ENCODE assay signal across 21 mouse cellular contexts in the genomic region with DNA sequence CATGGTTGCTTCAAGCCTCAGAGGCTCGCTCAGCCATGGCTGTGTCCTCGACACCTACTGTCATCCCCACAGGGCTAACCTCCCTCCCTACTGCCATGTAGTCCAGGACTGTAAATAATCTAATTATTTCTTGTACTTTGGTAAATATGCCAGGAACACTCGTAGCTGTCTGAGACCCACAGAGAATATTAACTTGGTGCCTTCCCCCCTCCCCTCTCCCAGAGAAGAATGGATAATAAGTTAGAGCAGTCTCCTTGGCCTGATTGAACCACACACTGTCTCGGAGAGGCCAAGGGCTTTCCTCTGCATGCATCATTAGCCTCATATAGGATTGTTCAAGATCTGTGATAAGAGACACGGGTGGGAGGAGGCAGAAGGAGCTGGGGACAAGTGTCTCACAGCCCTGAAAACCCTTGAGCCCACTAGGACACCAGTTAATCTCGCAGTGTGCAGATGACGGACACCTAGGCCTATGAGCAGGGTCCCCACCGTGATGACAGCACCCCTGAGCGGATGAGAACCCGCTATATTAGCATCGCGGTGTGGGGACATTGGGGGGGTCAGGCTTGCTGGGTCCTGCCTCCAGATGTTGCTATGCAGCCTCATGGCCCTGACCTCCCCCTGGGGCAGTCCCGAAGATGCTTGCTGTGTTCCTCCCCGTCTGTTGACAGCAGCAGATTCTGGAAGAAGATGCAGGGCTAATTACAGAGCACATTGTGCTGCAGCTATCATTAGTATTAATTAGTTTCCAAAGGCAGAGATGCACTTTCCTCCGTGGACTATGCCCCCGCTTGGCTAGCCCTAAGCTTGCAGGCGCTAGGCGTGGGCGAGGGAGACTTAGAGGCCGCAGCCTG. TPM values are rescaled to one million over a fixed set of nuclear protein-coding genes. Genes with fewer than 3 reads are reported as not detected.
A peak's percentile ranks its signal among the peaks of the same experiment; 100 is the strongest.
DNase-seq lines count a peak whose midpoint lies in the region; ATAC-seq lines count a peak whose summit lies in the region.
"Had no signal": no experiment of that assay in that cellular context is flagged by ENCODE, and none has a peak within 500 bp of the region (broad histone marks: within the 10 kb centered on the region; RNA-seq: fewer than 3 reads in every experiment).

No protein-coding gene starts in this region.

- ATAC-seq in embryonic facial prominence, embryonic 14.5 days (ENCODE audit: low read depth): no peak
- ATAC-seq in hindbrain, embryonic 12.5 days (ENCODE audit: low FRiP score): 0 out of 2 replicates have a peak, but pooled peaks have one; percentile 18
- ATAC-seq in midbrain, embryonic 14.5 days (ENCODE audit: low FRiP score, low TSS enrichment): 0 out of 2 replicates have a peak, but pooled peaks have one; percentile 15
- ATAC-seq: lung, postnatal 0 days had no signal

- H3K27ac ChIP-seq in embryonic facial prominence, embryonic 14.5 days (replicated peaks; ENCODE audit: low read depth, low read length): 0 out of 2 replicates have a peak overlapping the region, but pooled peaks have one; percentile 12
- no peak overlapping the region; the same call in 1 of the 2 replicates for H3K27ac ChIP-seq in embryonic facial prominence, embryonic 10.5 days (replicated peaks)
- peak overlapping the region; percentile 67 for H3K27ac ChIP-seq in hindbrain, embryonic 12.5 days
- peak overlapping the region; percentile 49 for H3K27ac ChIP-seq in midbrain, embryonic 14.5 days (replicated peaks; ENCODE audit: low read depth, low read length)
- H3K27ac ChIP-seq: embryonic facial prominence, embryonic 12.5 days; heart, embryonic 13.5 days; liver, embryonic 13.5 days; stomach, embryonic 15.5 days had no signal

- H3K36me3 ChIP-seq in embryonic facial prominence, embryonic 14.5 days (ENCODE audit: control insufficient read depth, insufficient read depth, low read length): no peaks in the 10 kb centered on the region
- no peaks in the 10 kb centered on the region for H3K36me3 ChIP-seq in embryonic facial prominence, embryonic 10.5 days (replicated peaks)
- H3K36me3 ChIP-seq in hindbrain, embryonic 12.5 days: no peaks in the 10 kb centered on the region
- H3K36me3 ChIP-seq in midbrain, embryonic 14.5 days (ENCODE audit: control insufficient read depth, insufficient read depth, low read length): no peaks in the 10 kb centered on the region
- H3K36me3 ChIP-seq: embryonic facial prominence, embryonic 12.5 days; heart, embryonic 13.5 days; liver, embryonic 13.5 days; stomach, embryonic 15.5 days had no signal

- 0 out of 2 replicates have a peak, but pooled peaks cover 5% of the 10 kb centered on the region for H3K9me3 ChIP-seq in embryonic facial prominence, embryonic 14.5 days (ENCODE audit: control insufficient read depth, low read length)
- H3K9me3 ChIP-seq in embryonic facial prominence, embryonic 10.5 days: no peaks in the 10 kb centered on the region
- H3K9me3 ChIP-seq in hindbrain, embryonic 12.5 days (replicated peaks): no peaks in the 10 kb centered on the region
- H3K9me3 ChIP-seq in midbrain, embryonic 14.5 days (ENCODE audit: control insufficient read depth, low read length): no peaks in the 10 kb centered on the region
- H3K9me3 ChIP-seq: embryonic facial prominence, embryonic 12.5 days; heart, embryonic 13.5 days; liver, embryonic 13.5 days; stomach, embryonic 15.5 days had no signal

- H3K4me3 ChIP-seq in embryonic facial prominence, embryonic 14.5 days (ENCODE audit: low read depth, low read length): no peak overlapping the region
- H3K4me3 ChIP-seq in embryonic facial prominence, embryonic 10.5 days: no peak overlapping the region
- no peak overlapping the region for H3K4me3 ChIP-seq in hindbrain, embryonic 12.5 days
- no peak overlapping the region for H3K4me3 ChIP-seq in midbrain, embryonic 14.5 days (replicated peaks; ENCODE audit: low read depth, low read length)
- H3K4me3 ChIP-seq: embryonic facial prominence, embryonic 12.5 days; heart, embryonic 13.5 days; liver, embryonic 13.5 days; stomach, embryonic 15.5 days had no signal

- peaks cover 27% of the 10 kb centered on the region for H3K4me1 ChIP-seq in embryonic facial prominence, embryonic 14.5 days (ENCODE audit: control insufficient read depth, insufficient read depth, low read length)
- H3K4me1 ChIP-seq in embryonic facial prominence, embryonic 10.5 days: peaks cover 69% of the 10 kb centered on the region
- H3K4me1 ChIP-seq in hindbrain, embryonic 12.5 days: peaks cover 58% of the 10 kb centered on the region
- H3K4me1 ChIP-seq in midbrain, embryonic 14.5 days (ENCODE audit: control insufficient read depth, insufficient read depth, low read length): peaks cover 34% of the 10 kb centered on the region

- intact Hi-C loops in gastrocnemius, postnatal 14 days (cut with DNase I; ENCODE audit: low total_unique reads): no loop called here

- no peak overlapping the region for H3K4me2 ChIP-seq in embryonic facial prominence, embryonic 14.5 days (ENCODE audit: low read depth, low read length)
- no peak overlapping the region for H3K4me2 ChIP-seq in hindbrain, embryonic 12.5 days (replicated peaks)
- no peak overlapping the region for H3K4me2 ChIP-seq in midbrain, embryonic 14.5 days (ENCODE audit: low read length)
- H3K4me2 ChIP-seq: embryonic facial prominence, embryonic 12.5 days; heart, embryonic 13.5 days; liver, embryonic 13.5 days; stomach, embryonic 15.5 days had no signal

- no peak overlapping the region for H3K9ac ChIP-seq in embryonic facial prominence, embryonic 14.5 days (ENCODE audit: low read depth, low read length)
- H3K9ac ChIP-seq in hindbrain, embryonic 12.5 days: no peak overlapping the region
- no peak overlapping the region for H3K9ac ChIP-seq in midbrain, embryonic 14.5 days (replicated peaks; ENCODE audit: low read length)
- H3K9ac ChIP-seq: heart, embryonic 13.5 days; liver, embryonic 13.5 days; stomach, embryonic 15.5 days had no signal

- WGBS in embryonic facial prominence, embryonic 14.5 days: 72% methylated on average over 20 of the region's 20 CpGs
- 74% methylated on average over 20 of the region's 20 CpGs for WGBS in embryonic facial prominence, embryonic 10.5 days
- 53% methylated on average over 20 of the region's 20 CpGs for WGBS in hindbrain, embryonic 12.5 days
- WGBS in midbrain, embryonic 14.5 days: 43% methylated on average over 20 of the region's 20 CpGs

- no peak for DNase-seq in embryonic facial prominence, embryonic 14.5 days (ENCODE audit: low spot score)
- no peak for DNase-seq in embryonic facial prominence, embryonic 10.5 days (ENCODE audit: low spot score)
- peak; percentile 51 for DNase-seq in MN1 (ENCODE audit: low spot score)
- peak; percentile 48 for DNase-seq in midbrain, embryonic 14.5 days
- no peak for DNase-seq in ovary, postnatal 14 days (ENCODE audit: low spot score)
- DNase-seq in gastrocnemius, postnatal 14 days: no peak
- DNase-seq in embryo, embryonic 10 days (ENCODE audit: low spot score): no peak
- DNase-seq: adrenal gland, postnatal 14 days; cerebellum, postnatal 36 days; gastrocnemius, postnatal 36 days; heart, postnatal 4 days; kidney, adult 11 months; liver, embryonic 13.5 days; right cerebral cortex, adult 18-20 months; spleen, adult 18-20 months; thymus, postnatal 25 days had no signal

- H3K27me3 ChIP-seq in embryonic facial prominence, embryonic 14.5 days (replicated peaks; ENCODE audit: control insufficient read depth, insufficient read depth, low read length): no peaks in the 10 kb centered on the region
- no peaks in the 10 kb centered on the region for H3K27me3 ChIP-seq in embryonic facial prominence, embryonic 10.5 days (replicated peaks; ENCODE audit: low read depth, poor library complexity, severe bottlenecking)
- no peaks in the 10 kb centered on the region for H3K27me3 ChIP-seq in hindbrain, embryonic 12.5 days
- H3K27me3 ChIP-seq in midbrain, embryonic 14.5 days (ENCODE audit: control insufficient read depth, insufficient read depth, low read length): no peaks in the 10 kb centered on the region
- H3K27me3 ChIP-seq: embryonic facial prominence, embryonic 12.5 days; heart, embryonic 13.5 days; liver, embryonic 13.5 days; stomach, embryonic 15.5 days had no signal

RNA-seq across cellular contexts. Expression of gene Vapb, which starts 54.8 kb away (rescaled TPM):
- 12.9 and 15.4 TPM in 2 replicates for polyA plus RNA-seq in embryonic facial prominence, embryonic 14.5 days (2014; fragmentation: Nextera tagmentation; extraction: Ambion mirVana)
- 8.1 and 9.8 TPM in 2 replicates for polyA plus RNA-seq in embryonic facial prominence, embryonic 10.5 days (2016; fragmentation: Nextera tagmentation; extraction: Ambion mirVana)
- polyA plus RNA-seq in hindbrain, embryonic 12.5 days (2016; fragmentation: Nextera tagmentation; extraction: Ambion mirVana): 10.7 and 14.2 TPM in 2 replicates
- polyA plus RNA-seq in midbrain, embryonic 14.5 days (2014; fragmentation: Nextera tagmentation; extraction: Ambion mirVana): 14.8 and 24.3 TPM in 2 replicates
- total RNA-seq in gastrocnemius, postnatal 14 days (2021): 100 to 1,000 TPM; 160 to 166 TPM

Comparison
In these comparisons a context has a peak if more than half of its experiments do, and no peak if none do; other contexts are left out.
1. DNase-seq: peak in MN1 (single experiment) and midbrain, embryonic 14.5 days (single experiment); none in embryonic facial prominence, embryonic 14.5 days (single experiment), embryonic facial prominence, embryonic 10.5 days (single experiment), ovary, postnatal 14 days (single experiment), gastrocnemius, postnatal 14 days (single experiment) and embryo, embryonic 10 days (single experiment).